Mouse (Mus musculus): ENCODE results near the gene Dbr1.

- TF ChIP-seq CTCF (IDR thresholded peaks at IDR 0.05; ENCODE audit: low read depth) (no peak), EP300 (optimal IDR thresholded peaks at IDR 0.05) (no peak)
Observed at GRCm38 (mm10) chr9:99531865-99532264, 43.7 kb upstream of the Dbr1 start.

All from stomach, postnatal 0 days (tissue).